Mouse (Mus musculus): Measurements from ENCODE around the gene Ugt1a7c.

DNA sequence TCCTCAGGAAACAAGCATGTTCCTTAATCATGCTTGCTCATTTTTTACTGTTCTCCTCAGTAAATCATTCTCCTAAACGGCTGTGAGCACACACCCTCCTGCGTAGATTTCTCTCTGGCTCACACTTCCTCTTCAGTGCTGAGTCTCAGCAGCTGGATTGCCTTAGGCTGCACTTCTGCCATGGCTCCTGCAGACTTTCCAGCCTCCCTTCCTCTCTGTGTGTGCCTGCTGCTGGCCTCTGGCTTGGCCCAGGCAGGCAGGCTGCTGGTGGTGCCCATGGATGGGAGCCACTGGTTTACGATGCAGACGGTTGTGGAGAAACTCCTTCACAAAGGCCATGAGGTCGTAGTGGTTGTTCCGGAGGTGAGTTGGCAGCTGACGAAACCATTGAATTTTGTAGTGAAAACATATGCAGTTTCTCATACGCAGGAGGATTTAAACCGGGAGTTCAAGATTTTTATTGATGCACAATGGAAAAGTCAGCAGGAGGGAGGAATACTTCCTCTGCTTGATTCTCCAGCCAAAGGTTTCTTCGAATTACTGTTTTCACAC, at the start of gene Ugt1a7c:
- TF ChIP-seq MXI1 (IDR thresholded peaks at IDR 0.05; ENCODE audit: low read depth, low read length) (no peak), MYB (IDR thresholded peaks at IDR 0.05; ENCODE audit: low read depth, low read length) (no peak), CTCF (IDR thresholded peaks at IDR 0.05 in 2 of 3, conservative IDR thresholded peaks at IDR 0.05 in 1 of 3; ENCODE audit: control insufficient read depth in 1 of 3, insufficient read depth in 1 of 3, low read depth in 2 of 3, low read length in 3 of 3, poor library complexity in 1 of 3, severe bottlenecking in 1 of 3) (no peak), POLR2AphosphoS5 (IDR thresholded peaks at IDR 0.05; ENCODE audit: borderline replicate concordance, low read depth, low read length) (no peak), MAX (IDR thresholded peaks at IDR 0.05; ENCODE audit: low read length) (no peak), EP300 (IDR thresholded peaks at IDR 0.05; ENCODE audit: low read depth in 1 of 2, low read length in 2 of 2) (no peak), USF2 (IDR thresholded peaks at IDR 0.05; ENCODE audit: borderline replicate concordance in 1 of 2, insufficient read depth in 1 of 2, low read depth in 1 of 2, low read length in 2 of 2) (no peak), MEF2A (IDR thresholded peaks at IDR 0.05; ENCODE audit: extremely low read depth, insufficient replicate concordance, low read depth, low read length, poor library complexity, severe bottlenecking) (no peak), TCF12 (IDR thresholded peaks at IDR 0.05; ENCODE audit: low read depth, low read length) (no peak), HCFC1 (IDR thresholded peaks at IDR 0.05; ENCODE audit: low read depth, low read length) (no peak)
